Mouse (Mus musculus) midbrain, embryonic 16.5 days (tissue): ENCODE results near the gene Kif26b. TPM values are rescaled to one million over a fixed set of nuclear protein-coding genes. Genes with fewer than 3 reads are reported as not detected.

ENCODE experiments used
- ATAC-seq: fragments of 200-750 bp; cut with Nextera tagmentation; 2 replicates; pipeline ENCODE4 v1.8.0; 2017; ENCODE audit warnings: moderate TSS enrichment
- H3K27ac ChIP-seq: fragments of 300-500 bp; sonication (generic); 2 replicates; pipeline ENCODE4 v1.5.1; 2014; ENCODE audit warnings: mild to moderate bottlenecking, low read length, mixed read lengths
- H3K27me3 ChIP-seq: fragments of 300-500 bp; sonication (generic); 2 replicates; pipeline ENCODE4 v1.6.1; 2014; ENCODE audit warnings: low read depth, low read length, mixed read lengths; ENCODE audit not compliant: control insufficient read depth, insufficient read depth
- H3K36me3 ChIP-seq: fragments of 300-500 bp; sonication (generic); 2 replicates; pipeline ENCODE4 v1.6.1; 2014; ENCODE audit warnings: mild to moderate bottlenecking, low read length, moderate library complexity, mixed read lengths; ENCODE audit not compliant: control insufficient read depth, insufficient read depth
- H3K4me1 ChIP-seq: fragments of 300-500 bp; sonication (generic); 2 replicates; pipeline ENCODE4 v1.6.1; 2014; ENCODE audit warnings: mild to moderate bottlenecking, low read length, mixed read lengths; ENCODE audit not compliant: control insufficient read depth, insufficient read depth
- H3K4me2 ChIP-seq: fragments of 300-500 bp; sonication (generic); 2 replicates; pipeline ENCODE4 v1.6.1; 2014; ENCODE audit warnings: mild to moderate bottlenecking, low read length, mixed read lengths
- H3K4me3 ChIP-seq: fragments of 300-500 bp; sonication (generic); 2 replicates; pipeline ENCODE4 v1.5.1; 2014; ENCODE audit warnings: low read depth, mild to moderate bottlenecking, low read length, moderate library complexity, mixed read lengths
- H3K9ac ChIP-seq: fragments of 300-500 bp; sonication (generic); 2 replicates; pipeline ENCODE4 v1.6.1; 2014; ENCODE audit warnings: low read depth, low read length, mixed read lengths
- H3K9me3 ChIP-seq: fragments of 300-500 bp; sonication (generic); replicated peaks from 2 replicates; pipeline ENCODE4 v1.6.1; 2014; ENCODE audit warnings: mild to moderate bottlenecking, low read length, mixed read lengths; ENCODE audit not compliant: control insufficient read depth, poor library complexity, severe bottlenecking
- WGBS: fragments of 180-500 bp; shearing (Covaris S2); extraction: QIAGEN DNeasy Blood & Tissue Kit; methylation state at CpG from one replicate; pipeline ENCODE4 v1.1.7; 2014; 5-methylcytosine and 5-hydroxymethylcytosine counted together
- polyA plus RNA-seq: library from polyadenylated mRNA; unstranded; fragments of >200 nt; fragmentation: Nextera tagmentation; extraction: Ambion mirVana; gene quantifications from 2 replicates; pipeline ENCODE4 v1.2.1, GENCODE M21; 2015

Kif26b gene
- polyA plus RNA-seq, 1 experiment from 2014 or later: 8.1 TPM

DNA sequence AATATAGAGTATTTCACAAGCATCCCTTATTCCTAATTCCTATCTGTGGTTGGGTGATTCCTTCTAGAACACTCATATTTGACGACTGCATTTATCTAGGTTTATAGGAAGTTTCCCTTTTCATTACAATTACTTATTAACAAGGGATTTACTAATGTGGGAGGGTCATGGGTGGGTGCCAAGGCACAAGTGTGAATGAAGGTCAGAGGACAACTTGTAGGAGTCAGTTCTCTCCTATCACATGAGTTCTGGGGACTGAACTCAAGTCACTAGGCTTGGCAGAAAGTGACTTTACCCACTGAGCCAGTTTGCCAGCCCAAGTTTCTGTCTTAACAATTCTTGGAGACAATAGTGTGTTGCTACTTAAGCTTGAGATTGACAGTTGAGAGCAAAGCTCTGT is 459.3 kb downstream of the Kif26b start:
- 79% methylated on average over 1 of the region's 1 CpGs for WGBS
- no peak overlapping the region for H3K27ac ChIP-seq
- no peak overlapping the region for H3K9ac ChIP-seq
- H3K9me3 ChIP-seq: no peaks in the 10 kb centered on the region
- no peaks in the 10 kb centered on the region for H3K36me3 ChIP-seq
- no peak for ATAC-seq
- H3K4me1 ChIP-seq: peaks cover 6% of the 10 kb centered on the region; the same call in 1 of the 2 replicates
- no peak overlapping the region for H3K4me3 ChIP-seq
- H3K4me2 ChIP-seq: no peak overlapping the region
- no peaks in the 10 kb centered on the region for H3K27me3 ChIP-seq

Other genes with a start within 250 kb of the Kif26b start
- 100 and 120 TPM in 2 replicates for gene Cox20, start 210.0 kb upstream of the Kif26b start, polyA plus RNA-seq
- gene Hnrnpu, start 191.3 kb upstream of the Kif26b start, polyA plus RNA-seq: 178 and 206 TPM in 2 replicates
- gene Efcab2, start 123.0 kb upstream of the Kif26b start, polyA plus RNA-seq: 11.8 TPM in 2 replicates